Mouse (Mus musculus): Measurements from ENCODE around the gene Arcn1.

DNA sequence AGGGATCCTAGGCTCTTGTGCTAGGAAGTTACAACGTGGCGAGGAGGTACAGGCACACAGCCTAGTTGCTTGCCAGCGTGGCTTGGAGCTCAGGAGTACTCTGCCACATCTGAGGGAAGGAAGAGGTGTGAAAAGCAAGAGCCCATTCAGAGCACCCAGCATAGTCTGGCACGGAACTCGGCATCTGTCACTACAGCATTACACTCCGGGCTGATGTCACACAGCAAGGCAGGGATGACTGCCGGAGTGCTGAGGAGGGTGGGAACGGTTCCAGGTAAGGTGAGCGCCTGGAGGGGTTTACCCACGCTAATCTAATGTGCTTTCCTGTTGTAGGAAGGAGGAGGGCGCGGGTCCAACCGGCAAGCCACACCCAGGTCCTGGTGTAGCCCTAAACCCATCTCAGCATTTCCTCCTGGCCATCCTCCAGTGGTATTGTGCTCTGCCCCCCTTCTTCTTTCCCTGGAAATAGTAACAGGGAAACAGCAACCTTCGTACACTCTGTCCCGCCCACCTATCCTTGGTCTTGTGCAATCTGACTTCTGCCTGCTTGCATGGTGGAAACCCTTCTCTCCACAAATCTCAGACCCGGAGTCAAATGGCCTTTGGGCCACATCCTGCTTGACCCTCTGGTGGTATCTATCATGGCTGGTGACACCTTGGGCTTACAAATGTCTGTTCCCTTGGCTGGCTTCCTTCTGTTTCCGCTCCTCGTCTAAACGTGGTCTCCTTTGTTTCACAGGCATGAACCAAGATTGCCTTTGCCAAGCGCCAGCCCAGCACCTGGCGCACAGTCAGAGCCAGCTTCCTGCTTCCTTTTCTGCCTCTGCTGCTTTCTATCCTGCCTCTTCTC, 75.7 kb downstream of the Arcn1 start:
- TF ChIP-seq POLR2A (IDR thresholded peaks at IDR 0.05; ENCODE audit: low read depth, low read length) (no peak), CTCF (IDR thresholded peaks at IDR 0.05; ENCODE audit: extremely low read depth, insufficient read depth, insufficient read length, insufficient replicate concordance) (no peak)

Measured in spleen, adult 2 months (tissue).